Mouse (Mus musculus): ENCODE results near the gene Mast2. TPM values are rescaled to one million over a fixed set of nuclear protein-coding genes. Genes with fewer than 3 reads are reported as not detected.

The Mast2 gene
- 58.5 and 63.0 TPM in 2 replicates for polyA plus RNA-seq (2012; rRNA removed)

- peak; percentile 73 for DNase-seq
- peaks cover 3% of the 10 kb centered on the region; the same call in 1 of the 2 replicates for H3K4me1 ChIP-seq (ENCODE audit: control insufficient read depth, insufficient read depth, low read length)
- TF ChIP-seq POLR2A (IDR thresholded peaks at IDR 0.05; ENCODE audit: borderline replicate concordance, extremely low read depth, low read depth, low read length) (no peak), CTCF (IDR thresholded peaks at IDR 0.05; ENCODE audit: insufficient read depth, low read length) (no peak)
- H3K4me3 ChIP-seq (replicated peaks; ENCODE audit: extremely low read depth, low read depth, low read length), result peak within 1 kb of the TSS; percentile 80
- 10% methylated on average over 68 of the region's 68 CpGs for WGBS
Measured at GRCm38 (mm10) chr4:116464126-116464981, at the start of gene Mast2. Mast2 (minus strand) TSS chr4:116464183.

- peak; percentile 93 for DNase-seq
- Histone ChIP-seq H3K4me3 (replicated peaks; ENCODE audit: extremely low read depth, low read depth, low read length) (peak within 1 kb of the TSS; percentile 69), H3K4me1 (ENCODE audit: control insufficient read depth, insufficient read depth, low read length) (no peaks in the 10 kb centered on the region; the same call in 1 of the 2 replicates)
- under 1% methylated on average over 55 of the region's 55 CpGs for WGBS
- TF ChIP-seq CTCF (IDR thresholded peaks at IDR 0.05; ENCODE audit: insufficient read depth, low read length) (peak; percentile 22; the same call in 1 of the 2 replicates), POLR2A (IDR thresholded peaks at IDR 0.05; ENCODE audit: borderline replicate concordance, extremely low read depth, low read depth, low read length) (peak; percentile 87)
Measured at GRCm38 (mm10) chr4:116507425-116508218, 43.6 kb upstream of the Mast2 start, which contains the start of gene Ipp. Ipp (plus strand) TSS chr4:116507549.

GRCm38 (mm10) chr4:116506886-116507424, 43.0 kb upstream of the Mast2 start:
- no peak for DNase-seq
- no peaks in the 10 kb centered on the region; the same call in 1 of the 2 replicates for H3K4me1 ChIP-seq (ENCODE audit: control insufficient read depth, insufficient read depth, low read length)
- WGBS, result 22% methylated on average over 11 of the region's 11 CpGs
- TF ChIP-seq POLR2A (IDR thresholded peaks at IDR 0.05; ENCODE audit: borderline replicate concordance, extremely low read depth, low read depth, low read length), result no peak
- H3K4me3 ChIP-seq (replicated peaks; ENCODE audit: extremely low read depth, low read depth, low read length), result peak overlapping the region; percentile 69

GRCm38 (mm10) chr4:116499978-116500377, 36.0 kb upstream of the Mast2 start:
- no peak for DNase-seq
- no peak overlapping the region for H3K4me3 ChIP-seq (replicated peaks; ENCODE audit: extremely low read depth, low read depth, low read length)
- WGBS, result 60% methylated on average over 3 of the region's 3 CpGs
- TF ChIP-seq CTCF (IDR thresholded peaks at IDR 0.05; ENCODE audit: insufficient read depth, low read length), result no peak
- no peak for TF ChIP-seq POLR2A (IDR thresholded peaks at IDR 0.05; ENCODE audit: borderline replicate concordance, extremely low read depth, low read depth, low read length)
- no peaks in the 10 kb centered on the region for H3K4me1 ChIP-seq (ENCODE audit: control insufficient read depth, insufficient read depth, low read length)

GRCm38 (mm10) chr4:116493646-116494045, 29.7 kb upstream of the Mast2 start:
- no peak for DNase-seq
- peaks cover 10% of the 10 kb centered on the region for H3K4me1 ChIP-seq (ENCODE audit: control insufficient read depth, insufficient read depth, low read length)
- no peak overlapping the region for H3K4me3 ChIP-seq (replicated peaks; ENCODE audit: extremely low read depth, low read depth, low read length)
- WGBS, result 55% methylated on average over 5 of the region's 5 CpGs
- no peak for TF ChIP-seq CTCF (IDR thresholded peaks at IDR 0.05; ENCODE audit: insufficient read depth, low read length)
- no peak for TF ChIP-seq POLR2A (IDR thresholded peaks at IDR 0.05; ENCODE audit: borderline replicate concordance, extremely low read depth, low read depth, low read length)

- peaks cover 10% of the 10 kb centered on the region for H3K4me1 ChIP-seq (ENCODE audit: control insufficient read depth, insufficient read depth, low read length)
- 25% methylated on average over 4 of the region's 4 CpGs for WGBS
- no peak for TF ChIP-seq CTCF (IDR thresholded peaks at IDR 0.05; ENCODE audit: insufficient read depth, low read length)
- H3K4me3 ChIP-seq (replicated peaks; ENCODE audit: extremely low read depth, low read depth, low read length), result no peak overlapping the region
- DNase-seq, result no peak
Measured at GRCm38 (mm10) chr4:116492460-116492859, 28.5 kb upstream of the Mast2 start.

- TF ChIP-seq POLR2A (IDR thresholded peaks at IDR 0.05; ENCODE audit: borderline replicate concordance, extremely low read depth, low read depth, low read length) (no peak), CTCF (IDR thresholded peaks at IDR 0.05; ENCODE audit: insufficient read depth, low read length) (no peak)
- H3K4me3 ChIP-seq (replicated peaks; ENCODE audit: extremely low read depth, low read depth, low read length), result no peak overlapping the region
- H3K4me1 ChIP-seq (ENCODE audit: control insufficient read depth, insufficient read depth, low read length), result peaks cover 10% of the 10 kb centered on the region
- 40% methylated on average over 2 of the region's 2 CpGs for WGBS
- no peak for DNase-seq
Measured at GRCm38 (mm10) chr4:116491886-116492285, 27.9 kb upstream of the Mast2 start.

GRCm38 (mm10) chr4:116491119-116491536, 27.1 kb upstream of the Mast2 start:
- H3K4me3 ChIP-seq (replicated peaks; ENCODE audit: extremely low read depth, low read depth, low read length), result no peak overlapping the region
- DNase-seq, result peak; percentile 46
- TF ChIP-seq CTCF (IDR thresholded peaks at IDR 0.05; ENCODE audit: insufficient read depth, low read length), result no peak
- no peak for TF ChIP-seq POLR2A (IDR thresholded peaks at IDR 0.05; ENCODE audit: borderline replicate concordance, extremely low read depth, low read depth, low read length)
- whole genome bisulfite sequencing, result 19% methylated on average over 2 of the region's 2 CpGs
- H3K4me1 ChIP-seq (ENCODE audit: control insufficient read depth, insufficient read depth, low read length), result peaks cover 10% of the 10 kb centered on the region

GRCm38 (mm10) chr4:116483476-116483875, 19.5 kb upstream of the Mast2 start:
- H3K4me3 ChIP-seq (replicated peaks; ENCODE audit: extremely low read depth, low read depth, low read length), result no peak overlapping the region
- no peaks in the 10 kb centered on the region for H3K4me1 ChIP-seq (ENCODE audit: control insufficient read depth, insufficient read depth, low read length)
- no peak for DNase-seq
- no peak for TF ChIP-seq CTCF (IDR thresholded peaks at IDR 0.05; ENCODE audit: insufficient read depth, low read length)
- no peak for TF ChIP-seq POLR2A (IDR thresholded peaks at IDR 0.05; ENCODE audit: borderline replicate concordance, extremely low read depth, low read depth, low read length)
- 40% methylated on average over 2 of the region's 2 CpGs for WGBS

All from lung, adult 2 months (tissue).